Mouse (Mus musculus) gastrocnemius, postnatal 10 days (tissue): Measurements from ENCODE around the gene Mapk10. TPM values are rescaled to one million over a fixed set of nuclear protein-coding genes. Genes with fewer than 3 reads are reported as not detected.

Experiments
- DNase-seq: peaks from one replicate; pipeline ENCODE4 v3.0.0; 2021; ENCODE audit warnings: mixed read lengths
- total RNA-seq, 2 experiments: library from RNA; stranded (reverse); gene quantifications; 2 replicates each; pipeline ENCODE4 v1.2.3; 2021

The Mapk10 gene
- total RNA-seq, 2 experiments from 2014 or later, result 0.52 to 1.1 TPM

- DNase-seq, result no peak
Observed at GRCm38 (mm10) chr5:103048011-103048410, 163.1 kb downstream of the Mapk10 start.

- DNase-seq, result no peak
Observed at GRCm38 (mm10) chr5:103037752-103038151, 173.4 kb downstream of the Mapk10 start.

- peak; percentile 72 for DNase-seq
Observed at GRCm38 (mm10) chr5:103028940-103029621, 182.1 kb downstream of the Mapk10 start.

- DNase-seq, result no peak
Observed at GRCm38 (mm10) chr5:103022504-103023172, 188.5 kb downstream of the Mapk10 start.

- DNase-seq, result no peak
Observed at GRCm38 (mm10) chr5:103021479-103021878, 189.7 kb downstream of the Mapk10 start.

- no peak for DNase-seq
Observed at GRCm38 (mm10) chr5:103020954-103021353, 190.2 kb downstream of the Mapk10 start.

GRCm38 (mm10) chr5:103020127-103020526 lies 191.0 kb downstream of the Mapk10 start:
- DNase-seq, result no peak

- no peak for DNase-seq
Observed at GRCm38 (mm10) chr5:103017637-103018036, 193.5 kb downstream of the Mapk10 start.

GRCm38 (mm10) chr5:103014309-103014708 lies 196.8 kb downstream of the Mapk10 start:
- no peak for DNase-seq

GRCm38 (mm10) chr5:103008894-103009293 lies 202.2 kb downstream of the Mapk10 start:
- no peak for DNase-seq

GRCm38 (mm10) chr5:103002116-103002515 lies 209.0 kb downstream of the Mapk10 start:
- DNase-seq, result no peak

GRCm38 (mm10) chr5:103000572-103000971 lies 210.6 kb downstream of the Mapk10 start:
- DNase-seq, result no peak

- no peak for DNase-seq
Observed at GRCm38 (mm10) chr5:102998524-102998923, 212.6 kb downstream of the Mapk10 start.

- no peak for DNase-seq
Observed at GRCm38 (mm10) chr5:102997907-102998306, 213.2 kb downstream of the Mapk10 start.

GRCm38 (mm10) chr5:102996331-102996730 lies 214.8 kb downstream of the Mapk10 start:
- DNase-seq, result no peak

- DNase-seq, result no peak
Observed at GRCm38 (mm10) chr5:102995928-102996327, 215.2 kb downstream of the Mapk10 start.

- DNase-seq, result peak; percentile 16
Observed at GRCm38 (mm10) chr5:102993951-102994350, 217.2 kb downstream of the Mapk10 start.

GRCm38 (mm10) chr5:102991691-102992090 lies 219.4 kb downstream of the Mapk10 start:
- DNase-seq, result no peak

- no peak for DNase-seq
Observed at GRCm38 (mm10) chr5:102978382-102978781, 232.8 kb downstream of the Mapk10 start.

GRCm38 (mm10) chr5:102977138-102977537 lies 234.0 kb downstream of the Mapk10 start:
- no peak for DNase-seq

- DNase-seq, result no peak
Observed at GRCm38 (mm10) chr5:102976540-102976939, 234.6 kb downstream of the Mapk10 start.

- DNase-seq, result no peak
Observed at GRCm38 (mm10) chr5:102974400-102974799, 236.7 kb downstream of the Mapk10 start.

GRCm38 (mm10) chr5:102964396-102964795 lies 246.7 kb downstream of the Mapk10 start:
- DNase-seq, result no peak

GRCm38 (mm10) chr5:102953414-102953813 lies 257.7 kb downstream of the Mapk10 start:
- no peak for DNase-seq
